Mouse (Mus musculus) erythroblast, embryonic 14.5 days (primary cell): ENCODE data around the gene Uvrag.

Experiments
- GATA1 ChIP-seq: IDR thresholded peaks from 2 replicates; pipeline ENCODE4 v1.6.1; 2012; ENCODE audit warnings: low read length, inconsistent platforms, mixed read lengths
- TAL1 ChIP-seq: IDR thresholded peaks from 3 replicates; pipeline ENCODE4 v1.6.1; 2012; ENCODE audit warnings: low read length, inconsistent platforms, mixed read lengths

GRCm38 (mm10) chr7:98889211-98889610 lies 251.7 kb downstream of the Uvrag start:
- TF ChIP-seq TAL1 (no peak), GATA1 (no peak)
